Mouse (Mus musculus) cerebellum, adult 11-12 months (tissue): ENCODE data around the gene Cpne5.
A peak's percentile ranks its signal among the peaks of the same experiment; 100 is the strongest.

Source experiments
- DNase-seq: peaks from one replicate; pipeline ENCODE4 v3.0.0; 2022

The Cpne5 gene

DNA sequence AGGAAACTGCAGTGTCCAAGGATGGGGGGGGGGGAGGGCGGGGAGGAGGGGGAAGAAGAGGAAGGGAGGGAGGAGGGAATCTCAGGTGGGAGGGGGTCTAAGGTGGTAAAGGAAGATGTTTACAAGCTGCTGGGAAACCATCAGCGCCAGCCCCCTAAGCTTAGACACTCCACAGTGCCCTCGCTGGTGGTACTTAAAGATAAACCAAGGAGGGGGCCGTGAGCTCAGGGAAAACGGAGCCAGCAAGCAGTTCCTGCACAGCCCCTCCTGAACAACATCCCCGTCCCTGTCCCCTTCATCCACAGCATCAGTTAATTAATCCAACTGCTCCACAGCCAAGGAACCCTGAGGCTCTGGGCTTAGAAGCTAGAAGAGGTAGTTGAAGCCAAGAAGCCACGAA, 38.1 kb downstream of the Cpne5 start:
- no peak for DNase-seq

DNA sequence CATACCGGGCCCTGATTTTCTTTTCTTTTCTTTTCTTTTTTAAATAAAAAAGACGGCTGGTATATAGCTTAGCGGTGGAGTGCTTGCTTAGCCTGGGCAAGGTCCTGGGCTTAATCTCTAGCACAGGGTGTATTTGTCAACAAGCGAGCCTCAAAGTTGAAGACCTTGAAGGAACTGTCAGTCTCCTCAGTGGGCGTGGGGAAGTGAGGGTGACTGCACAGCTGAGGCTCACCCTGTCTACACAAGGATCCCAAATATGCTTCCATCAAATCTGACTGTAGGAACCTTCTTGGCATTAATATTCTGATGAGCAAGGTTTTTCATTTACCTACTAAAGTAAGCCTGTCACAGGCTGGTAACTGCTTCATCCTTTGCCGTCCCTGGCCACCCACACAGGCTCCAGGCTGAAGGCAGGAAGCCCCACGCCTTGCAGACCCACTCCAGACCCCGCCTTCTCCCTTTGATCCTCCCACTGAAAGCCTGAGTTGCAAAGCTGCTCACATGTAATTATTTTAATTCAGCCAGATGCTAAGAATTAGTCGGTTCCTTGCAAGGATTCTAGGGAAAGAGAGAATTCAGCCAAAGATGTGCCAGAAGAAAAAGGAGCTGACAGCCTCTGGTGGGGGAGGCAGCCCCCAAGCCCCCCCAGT, 38.7 kb downstream of the Cpne5 start:
- no peak for DNase-seq

DNA sequence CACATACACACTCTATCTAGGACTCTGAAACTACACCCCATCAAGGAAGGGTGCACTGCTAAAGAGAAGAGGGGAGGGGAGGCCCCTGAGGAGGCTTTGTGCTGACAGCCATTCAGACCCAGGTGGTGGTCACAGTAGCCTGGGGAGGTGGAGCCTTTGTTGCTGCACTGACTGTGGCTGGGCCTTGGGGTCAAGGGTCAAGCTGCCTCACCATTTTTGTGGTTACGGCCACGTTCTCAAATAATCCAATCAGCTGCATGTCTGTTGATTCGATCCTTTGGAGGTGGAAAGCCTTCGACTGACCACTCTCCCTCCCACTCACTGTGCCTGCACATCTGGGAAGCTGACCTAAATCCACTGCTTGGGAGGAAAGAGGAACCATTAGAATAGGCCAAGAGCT, 42.4 kb downstream of the Cpne5 start:
- no peak for DNase-seq

DNA sequence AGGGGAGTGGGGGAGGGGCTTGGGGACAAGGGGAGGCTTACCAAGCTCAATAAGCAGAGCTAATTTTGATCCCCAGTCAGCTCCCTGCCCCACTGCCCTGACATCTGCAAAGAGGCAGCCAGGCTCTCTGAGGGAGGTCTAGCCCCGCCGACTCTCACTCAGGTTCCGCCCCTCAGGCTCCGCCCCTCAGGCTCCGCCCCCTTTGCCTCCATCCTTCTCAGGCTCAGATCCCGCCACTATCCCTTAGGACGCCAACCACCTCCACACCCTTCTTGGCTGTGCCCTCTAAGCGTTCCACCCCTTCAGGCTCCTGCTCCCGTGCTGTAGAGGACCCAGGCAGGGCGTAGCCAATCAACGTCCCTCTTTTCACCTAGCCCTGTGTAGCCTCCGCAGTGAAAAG, 49.0 kb downstream of the Cpne5 start:
- no peak for DNase-seq

DNA sequence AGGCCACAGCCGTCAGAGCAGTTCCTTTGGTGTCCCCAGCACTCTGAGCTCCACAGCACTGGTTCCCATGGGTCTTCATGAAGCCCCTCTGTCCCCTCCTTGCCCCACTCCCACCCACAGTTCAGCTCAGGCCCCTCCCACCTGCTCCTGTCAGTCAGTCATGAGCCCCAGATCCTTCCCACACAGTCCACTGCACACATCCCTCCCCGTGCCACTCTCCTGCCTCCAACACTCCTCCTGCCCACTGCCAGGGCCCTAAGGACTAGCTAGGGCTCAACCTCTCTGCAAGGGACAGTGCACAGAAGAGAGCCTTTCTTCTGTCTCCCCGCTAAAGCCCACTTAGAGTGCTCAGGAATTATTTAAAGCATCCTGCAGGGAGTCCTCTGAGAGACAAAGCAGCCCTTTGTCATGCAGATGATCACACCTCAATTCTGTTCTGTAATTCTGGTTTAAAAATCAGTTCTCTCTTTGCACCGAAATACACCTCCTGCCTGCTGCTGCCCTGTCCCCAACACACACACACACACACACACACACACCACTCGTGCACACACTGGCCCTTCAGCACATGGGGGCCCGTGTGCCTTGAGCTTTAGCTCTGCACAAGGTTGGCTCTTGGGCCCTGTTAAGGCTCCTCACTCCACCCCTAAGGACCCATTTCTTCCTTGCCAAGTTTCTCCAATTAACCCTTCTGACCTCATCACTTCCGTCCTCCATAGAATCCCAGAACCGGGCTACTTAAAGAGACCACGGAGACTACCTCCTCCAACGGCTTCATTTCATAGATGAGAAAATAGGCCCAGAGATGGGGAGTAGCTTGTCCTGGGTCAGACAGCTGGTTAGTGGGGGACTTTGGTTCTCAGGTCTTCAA, 50.7 kb downstream of the Cpne5 start:
- DNase-seq = no peak

DNA sequence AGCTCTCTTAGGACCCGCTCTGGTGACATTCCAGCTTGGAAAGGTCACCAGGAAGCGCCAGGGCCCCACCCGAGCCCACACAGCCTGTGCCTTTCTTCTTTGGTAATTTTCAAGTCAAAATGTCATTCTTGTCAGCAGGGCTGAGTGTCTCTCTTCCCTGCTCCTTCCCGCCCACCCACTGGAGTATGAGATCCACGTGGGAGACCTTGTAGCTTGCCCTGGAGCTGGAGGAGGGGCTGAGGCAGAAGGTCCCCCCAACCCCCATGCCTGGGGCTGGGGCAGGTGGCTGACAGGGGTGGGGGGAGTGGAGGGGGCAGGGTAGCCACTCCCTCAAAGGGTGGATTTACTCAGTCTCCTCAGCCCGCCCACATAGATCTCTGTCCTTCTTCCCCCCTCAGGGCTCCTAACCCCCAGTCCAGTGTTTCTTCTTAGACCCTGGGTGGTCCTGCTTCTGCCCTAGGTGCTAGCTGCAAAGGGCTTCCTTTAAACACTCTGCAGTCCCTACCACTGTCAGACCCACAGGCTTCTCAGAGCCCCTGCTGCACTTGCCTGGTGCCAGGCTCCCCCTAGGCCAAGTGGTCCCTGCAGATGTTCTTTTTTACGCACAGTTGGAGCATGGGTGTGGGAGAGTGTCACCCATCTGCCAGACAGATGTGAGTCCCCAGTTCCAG, 52.5 kb downstream of the Cpne5 start:
- DNase-seq = no peak

DNA sequence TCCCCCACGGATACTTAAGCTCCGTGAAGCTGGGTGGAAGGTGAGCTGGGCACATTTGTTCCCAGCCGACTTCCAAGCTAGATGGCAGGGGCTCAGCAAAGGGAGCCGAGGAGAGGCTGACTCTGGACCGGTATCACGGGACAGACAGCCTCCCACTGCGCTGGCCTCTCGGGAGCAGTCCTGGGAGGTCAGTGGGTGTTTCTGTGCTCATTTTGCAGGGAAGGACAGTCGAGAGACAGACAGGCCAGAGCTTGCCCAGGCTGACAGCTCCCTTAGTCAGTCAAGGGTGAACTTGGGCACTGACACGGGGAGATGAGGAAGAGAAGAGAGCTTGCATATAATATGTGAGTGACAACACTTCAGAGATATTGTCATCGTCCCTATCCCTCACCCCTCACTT, 54.8 kb downstream of the Cpne5 start:
- no peak for DNase-seq

DNA sequence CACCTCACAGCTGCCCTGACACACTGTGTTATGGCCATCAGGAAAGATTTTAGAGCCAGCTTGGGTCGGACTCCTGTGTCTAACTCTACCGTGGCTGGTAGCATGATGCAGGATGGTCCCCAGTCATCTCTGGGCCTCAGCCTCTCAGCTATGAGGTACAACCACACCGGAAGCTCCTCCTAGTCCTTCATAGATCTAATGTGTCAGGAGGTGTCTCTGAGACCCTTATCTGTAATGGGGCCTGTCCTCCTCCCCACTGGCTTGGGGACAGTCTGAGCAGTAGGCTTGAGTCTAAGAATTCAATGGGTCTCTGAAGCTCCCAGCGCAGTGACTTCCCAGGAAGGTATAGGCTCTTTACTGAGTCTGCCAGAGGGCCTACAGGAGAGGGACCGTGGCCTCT, 56.2 kb downstream of the Cpne5 start:
- no peak for DNase-seq

DNA sequence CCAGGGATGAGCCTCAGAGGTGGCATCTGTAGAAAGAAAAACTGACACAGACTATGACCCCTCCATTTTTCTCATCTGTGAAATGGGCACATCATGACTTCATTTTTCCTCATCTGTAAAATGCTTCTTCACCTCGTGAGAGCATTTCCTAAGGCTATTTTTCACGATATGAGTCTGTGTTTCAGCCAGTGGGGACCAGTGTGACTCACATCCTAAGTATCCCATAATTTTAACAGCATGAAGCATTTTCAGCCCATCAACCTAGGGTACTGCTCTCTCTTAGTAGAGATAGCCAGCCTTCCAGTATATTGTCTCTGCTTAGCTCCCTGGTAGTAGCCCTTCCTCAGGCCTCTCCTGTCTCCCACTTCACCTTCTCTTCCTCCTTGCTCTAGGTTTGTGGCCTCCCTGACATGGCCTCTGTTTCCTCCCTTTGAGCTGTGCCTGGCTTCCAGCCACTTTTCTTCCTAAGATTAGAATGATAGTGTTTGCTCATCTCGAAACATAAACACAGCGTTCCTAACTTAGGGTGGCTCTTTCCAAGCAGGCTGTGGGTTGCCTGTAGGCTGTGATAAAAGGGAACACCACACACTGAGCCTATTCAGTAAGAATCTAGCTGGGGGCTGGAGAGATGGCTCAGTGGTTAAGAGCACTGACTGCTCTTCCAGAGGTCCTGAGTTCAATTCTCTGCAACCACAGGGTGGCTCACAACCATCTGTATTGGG, 57.4 kb downstream of the Cpne5 start:
- no peak for DNase-seq

DNA sequence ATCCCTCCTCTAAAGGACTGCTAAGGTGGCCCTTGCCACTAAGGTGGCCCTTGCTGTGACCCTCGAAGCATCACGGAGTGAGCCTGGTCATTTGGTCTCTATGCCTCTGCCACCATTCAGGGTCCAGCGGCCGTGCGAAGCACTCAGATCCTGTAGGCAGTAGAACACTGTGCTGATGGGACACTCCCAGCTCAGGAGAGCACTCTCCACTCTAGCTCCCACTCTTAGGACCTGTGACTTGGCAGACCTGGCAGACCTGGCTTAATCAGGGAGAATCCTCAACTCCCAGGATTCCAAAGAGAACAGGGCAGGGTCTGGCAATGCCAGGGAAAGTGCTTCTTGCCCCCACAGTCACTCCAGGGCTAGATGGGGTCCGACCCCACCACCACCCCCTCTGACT, 58.0 kb downstream of the Cpne5 start:
- DNase-seq = no peak

DNA sequence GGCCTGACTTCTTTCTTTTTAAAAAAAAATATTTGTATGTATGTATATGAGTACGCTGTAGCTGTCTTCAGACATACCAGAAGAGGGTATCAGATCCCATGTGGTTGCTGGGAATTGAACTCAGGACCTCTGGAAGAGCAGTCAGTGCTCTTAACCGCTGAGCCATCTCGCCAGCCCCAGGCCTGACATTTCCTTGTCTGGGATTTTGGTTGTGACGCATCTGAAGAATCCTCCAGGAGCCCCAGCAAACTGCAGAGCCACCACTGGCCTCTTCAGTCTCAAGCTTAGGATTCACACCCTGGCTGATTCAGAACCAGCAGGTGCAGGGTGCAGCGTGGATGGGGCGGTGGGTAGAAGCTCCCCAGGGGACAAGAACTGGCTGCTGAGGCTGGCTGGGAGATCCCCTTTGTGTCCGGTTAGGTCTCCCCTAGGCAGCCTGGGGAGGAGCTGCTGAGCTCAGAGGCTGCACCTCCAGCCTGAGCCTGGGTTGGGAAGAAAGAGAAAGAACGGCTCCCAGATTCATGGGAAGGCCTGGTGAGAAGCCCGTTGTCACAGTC, 59.4 kb downstream of the Cpne5 start:
- no peak for DNase-seq

DNA sequence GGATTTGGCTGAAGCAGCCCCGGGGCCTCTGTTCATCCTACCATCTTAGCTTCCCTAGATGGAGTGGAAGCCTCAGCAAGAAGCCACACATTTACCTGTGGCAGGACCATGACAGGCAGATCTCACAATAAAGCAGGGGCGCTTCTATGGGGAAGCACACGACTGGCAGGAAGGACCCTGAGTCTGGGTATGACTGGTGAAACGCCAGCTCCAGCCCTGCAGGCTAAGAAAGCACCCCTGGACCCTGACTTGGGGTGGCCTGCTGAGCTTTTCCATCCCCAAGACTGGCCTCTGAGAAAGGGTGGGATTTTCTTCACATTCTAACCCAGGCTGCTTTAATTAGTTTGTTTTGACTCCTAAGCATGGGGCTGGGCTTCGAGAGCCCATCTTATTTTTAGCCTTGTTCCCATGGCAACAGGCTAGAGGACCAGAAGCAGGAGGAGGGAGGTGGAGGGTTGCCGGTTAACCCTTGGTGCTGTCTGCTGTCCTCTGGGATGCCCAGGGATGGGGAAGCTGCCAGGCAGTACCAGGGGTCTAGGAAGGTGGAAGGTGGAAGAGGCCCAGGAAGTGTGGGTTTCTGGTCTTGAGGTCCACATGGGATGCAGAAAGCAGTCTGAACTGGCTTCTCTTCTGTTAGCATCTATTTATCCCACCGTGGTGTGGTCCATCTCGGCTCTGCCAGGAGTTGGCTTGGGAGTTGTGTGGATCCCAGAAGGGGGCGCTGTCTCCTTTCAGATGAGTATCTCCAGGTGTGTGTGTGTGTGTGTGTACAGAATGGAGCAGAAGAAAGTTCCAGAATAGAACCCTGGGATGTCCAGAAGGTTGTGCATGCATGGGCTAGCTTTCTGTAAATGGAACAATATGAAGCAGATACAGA, 61.3 kb downstream of the Cpne5 start:
- peak; percentile 26 for DNase-seq

DNA sequence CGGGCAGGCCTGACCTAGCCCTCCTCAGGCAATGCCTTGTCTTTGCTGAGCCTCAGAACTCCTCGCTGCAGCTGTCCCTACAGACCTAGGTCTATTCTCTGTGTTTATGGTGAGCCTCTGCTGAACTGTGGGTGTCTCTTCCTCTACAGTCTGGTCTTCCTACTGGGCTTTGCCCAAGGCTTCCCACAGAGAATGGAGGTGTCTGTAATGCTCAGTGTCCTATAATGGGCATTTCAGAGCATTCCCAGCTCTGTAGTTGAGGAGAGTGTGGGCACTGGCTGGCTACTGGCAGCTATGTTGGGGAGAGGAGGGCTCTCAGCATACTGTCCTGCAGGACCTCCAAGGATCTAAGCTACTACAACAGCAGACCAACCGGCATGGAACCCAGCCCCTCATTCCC, 62.3 kb downstream of the Cpne5 start:
- DNase-seq = no peak

DNA sequence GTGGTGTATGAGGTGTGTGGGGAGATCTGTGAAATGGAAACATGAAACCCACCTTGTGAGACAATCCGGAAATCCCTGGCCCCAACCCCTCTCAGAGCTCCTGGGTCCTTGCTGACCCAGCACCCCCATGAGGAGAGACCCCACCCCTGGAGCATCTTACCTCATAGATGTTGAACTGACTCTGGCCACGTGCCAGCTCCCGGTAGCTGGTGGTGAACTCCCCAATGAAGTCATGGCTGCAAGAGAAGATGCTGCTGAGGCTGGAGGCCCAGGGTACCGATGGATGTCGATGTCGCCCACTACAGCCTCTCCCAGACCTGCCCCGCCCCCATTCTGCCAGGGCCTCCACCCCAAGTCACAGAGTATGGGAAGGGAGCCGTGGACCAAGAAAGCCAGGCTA, 64.8 kb downstream of the Cpne5 start:
- DNase-seq = no peak

DNA sequence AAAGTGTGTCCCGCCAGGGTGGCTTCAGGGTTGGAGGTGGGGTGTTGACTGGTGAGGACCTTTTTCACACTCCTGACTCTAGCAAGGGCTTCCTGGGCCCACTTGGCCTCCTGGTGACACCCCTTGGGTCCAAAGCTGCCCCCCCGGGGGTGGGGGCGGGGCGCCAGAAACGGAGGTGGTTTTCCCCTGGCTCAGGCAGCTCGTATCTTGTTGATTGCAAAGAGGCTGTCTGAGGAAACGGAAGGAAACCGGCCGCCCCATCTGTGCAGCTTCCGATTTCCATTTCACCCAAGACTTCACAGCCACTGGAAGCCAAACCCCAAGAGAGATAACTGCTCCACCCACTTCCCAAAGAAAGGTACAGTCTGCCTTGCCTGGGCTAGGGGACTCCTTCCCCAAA, 65.9 kb downstream of the Cpne5 start:
- DNase-seq = no peak

DNA sequence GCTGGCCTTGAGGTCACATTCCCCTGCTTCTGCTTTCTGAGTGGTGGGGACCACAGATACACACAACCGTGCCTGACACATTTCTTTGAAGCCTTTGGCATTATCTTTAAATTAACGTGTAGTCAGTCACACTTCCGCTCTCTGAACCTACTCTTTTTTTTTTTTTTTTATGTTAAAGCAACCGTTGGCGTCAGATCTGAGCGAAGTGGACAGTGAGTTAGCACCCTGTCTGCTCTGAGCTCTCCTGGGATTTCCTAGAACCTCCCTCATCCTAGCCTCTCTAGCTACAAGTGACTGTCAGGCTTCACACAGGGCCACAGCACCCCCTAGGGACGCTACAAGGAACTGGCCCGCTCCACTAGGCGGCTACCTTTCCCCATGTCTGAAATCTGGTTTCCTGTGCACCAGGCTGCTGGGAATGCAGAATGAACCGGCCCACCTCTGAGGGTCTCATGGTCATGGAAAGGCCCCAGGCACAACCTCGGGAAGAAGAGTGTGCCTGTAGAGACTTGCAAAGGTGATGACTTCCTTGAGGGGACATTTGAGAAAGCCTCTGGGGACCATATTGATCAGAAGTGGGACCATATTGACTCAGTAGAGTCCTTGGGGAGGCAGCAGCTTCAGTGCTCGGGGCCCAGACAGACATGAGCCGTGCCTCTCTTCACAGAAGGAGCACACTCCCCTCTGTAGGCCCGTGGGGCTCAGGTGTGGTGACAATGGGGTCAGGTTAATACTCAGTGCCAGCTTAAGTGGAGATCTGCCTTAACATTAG, 66.8 kb downstream of the Cpne5 start:
- DNase-seq = peak; percentile 50

DNA sequence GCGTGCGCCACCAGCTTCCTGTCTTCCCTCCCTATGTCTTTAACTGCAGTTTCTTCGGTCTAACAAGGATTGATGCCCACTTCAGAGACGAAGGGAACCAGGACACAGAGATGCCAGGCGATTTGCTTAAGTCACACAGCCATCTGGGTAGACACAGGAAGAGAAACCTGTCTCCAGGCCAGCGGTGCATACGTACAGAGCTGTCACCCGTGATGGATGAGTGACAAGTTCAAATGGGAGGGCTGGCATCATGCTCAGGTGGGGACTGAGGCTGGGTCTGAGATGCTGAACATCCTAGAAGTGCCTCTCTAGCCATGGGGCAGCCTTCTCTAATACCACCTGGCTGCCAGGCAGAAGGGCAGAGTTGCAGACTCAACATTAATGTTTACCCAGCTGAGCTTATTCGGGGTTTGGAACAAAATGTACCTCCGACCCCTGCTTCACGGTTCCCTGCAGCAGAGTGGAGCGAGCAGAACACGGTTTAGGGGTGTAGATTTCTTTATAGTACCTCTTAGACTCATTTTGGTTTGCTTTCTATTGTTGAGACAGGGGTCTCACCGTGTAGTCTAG, 67.5 kb downstream of the Cpne5 start:
- no peak for DNase-seq

DNA sequence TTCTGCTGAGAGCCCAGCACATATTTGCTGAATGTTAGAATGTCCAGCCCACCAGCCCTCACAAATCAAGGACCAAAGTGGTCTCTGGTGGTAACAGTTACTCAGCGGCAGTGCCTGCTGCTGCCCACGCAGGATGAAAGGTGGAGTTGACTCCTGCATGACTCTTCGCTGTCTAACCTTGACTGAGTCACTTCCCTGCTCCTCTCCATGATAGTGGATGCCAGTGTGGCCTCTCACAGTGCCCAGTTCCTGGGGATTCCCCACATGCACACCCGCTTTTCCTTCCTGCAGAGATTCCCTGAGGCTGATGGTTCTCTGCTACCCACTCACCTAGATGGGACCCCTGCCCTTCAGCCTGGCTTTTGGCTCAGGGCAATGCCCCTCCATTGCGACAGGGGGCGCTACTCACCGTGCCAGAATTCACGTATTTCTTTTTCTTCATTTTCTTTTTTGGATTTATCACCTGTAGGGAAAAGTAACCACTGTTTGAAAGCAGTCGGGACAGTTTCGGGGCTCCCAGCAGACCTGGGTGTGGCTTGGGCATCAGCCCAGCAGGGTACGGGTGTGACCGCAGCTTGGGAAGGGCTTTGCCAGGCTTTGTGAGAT, 68.9 kb downstream of the Cpne5 start:
- DNase-seq = no peak

DNA sequence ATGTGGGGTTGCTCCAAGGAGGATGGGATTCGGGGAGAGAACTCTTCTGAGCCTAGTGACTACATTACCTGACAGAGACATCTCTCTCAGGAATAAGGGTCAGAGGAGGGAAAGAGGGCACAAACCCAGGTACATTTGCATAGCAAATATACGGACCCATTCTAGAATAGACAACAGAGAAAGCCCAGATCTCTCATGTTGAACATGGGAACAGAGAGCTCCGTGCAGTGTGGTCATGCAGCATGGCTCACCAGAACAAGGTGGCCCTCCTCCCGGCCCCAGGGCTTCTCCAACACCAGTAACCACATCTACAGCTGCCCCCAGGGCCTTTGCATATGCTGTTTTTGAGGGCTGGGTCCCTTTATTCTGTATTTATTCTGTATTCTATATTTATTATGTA, 69.5 kb downstream of the Cpne5 start:
- no peak for DNase-seq

DNA sequence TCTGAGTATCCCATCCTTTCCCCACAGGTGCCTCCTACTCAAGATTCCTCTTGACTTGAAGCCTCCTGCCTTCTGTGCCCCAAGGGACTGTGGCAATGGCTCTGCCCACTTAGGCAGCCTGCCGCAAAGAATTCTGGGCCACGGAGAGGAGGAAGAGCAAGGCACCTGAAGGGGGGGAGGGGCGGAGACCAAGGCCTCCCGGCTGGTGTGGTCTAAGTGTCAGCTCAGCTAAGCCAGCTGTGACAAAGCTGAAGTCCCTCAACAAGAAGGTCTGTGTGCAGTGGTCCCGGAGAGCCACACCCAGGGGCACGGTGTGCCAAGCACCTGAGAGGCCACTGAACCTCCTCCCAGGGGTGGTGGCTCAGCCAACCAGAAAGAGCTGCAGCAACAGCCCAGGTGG, 70.6 kb downstream of the Cpne5 start:
- DNase-seq = no peak
